Mouse (Mus musculus): ENCODE results near the gene Tmem151a. TPM values are rescaled to one million over a fixed set of nuclear protein-coding genes. Genes with fewer than 3 reads are reported as not detected.

Tmem151a gene
- polyA plus RNA-seq, 1 experiment from 2014 or later, result 2.6 TPM

DNA sequence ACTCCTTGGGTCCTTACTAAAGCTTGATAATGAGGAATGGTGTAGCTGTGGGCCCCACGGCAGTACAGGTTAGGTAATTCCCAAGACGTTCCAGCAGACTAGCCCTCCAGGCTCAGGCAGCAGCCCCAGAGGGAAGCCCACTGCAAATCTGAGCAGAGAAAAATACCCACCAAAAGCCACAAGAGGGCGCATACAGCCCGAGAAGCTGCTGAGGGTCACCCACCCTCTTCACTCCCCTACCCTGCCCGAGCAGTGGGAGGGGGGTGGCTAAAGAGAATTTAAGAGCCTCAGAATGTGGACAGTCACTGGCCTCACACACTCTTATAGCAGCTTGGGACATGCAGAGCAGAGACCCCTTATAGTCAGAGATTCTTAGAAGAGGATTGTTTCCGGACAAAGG is 29.1 kb downstream of the Tmem151a start:
- H3K4me1 ChIP-seq (replicated peaks; ENCODE audit: control insufficient read depth, insufficient read depth, low read length), result peaks cover 40% of the 10 kb centered on the region
- ATAC-seq (replicated peaks; ENCODE audit: low FRiP score) (no peak), DNase-seq (ENCODE audit: low spot score) (peak; percentile 64)
- no peaks in the 10 kb centered on the region for H3K36me3 ChIP-seq (ENCODE audit: control insufficient read depth, insufficient read depth, low read length)
- no peak overlapping the region for H3K4me3 ChIP-seq (ENCODE audit: low read depth, low read length)
- H3K9me3 ChIP-seq (ENCODE audit: control insufficient read depth, low read length), result no peaks in the 10 kb centered on the region
- no peak overlapping the region for H3K9ac ChIP-seq (ENCODE audit: low read depth, low read length)
- H3K27ac ChIP-seq (ENCODE audit: low read depth, low read length), result no peak overlapping the region
- H3K27me3 ChIP-seq (replicated peaks; ENCODE audit: control insufficient read depth, insufficient read depth, low read length), result peaks cover 27% of the 10 kb centered on the region
- 13% methylated on average over 6 of the region's 6 CpGs for WGBS
- H3K4me2 ChIP-seq, result no peak overlapping the region

GRCm38 (mm10) chr19:5053909-5054308 is 31.4 kb downstream of the Tmem151a start:
- H3K9ac ChIP-seq (ENCODE audit: low read depth, low read length), result no peak overlapping the region
- peaks cover 36% of the 10 kb centered on the region for H3K27me3 ChIP-seq (replicated peaks; ENCODE audit: control insufficient read depth, insufficient read depth, low read length)
- ATAC-seq (replicated peaks; ENCODE audit: low FRiP score) (no peak), DNase-seq (ENCODE audit: low spot score) (peak; percentile 63)
- H3K27ac ChIP-seq (ENCODE audit: low read depth, low read length), result no peak overlapping the region
- H3K9me3 ChIP-seq (ENCODE audit: control insufficient read depth, low read length), result no peaks in the 10 kb centered on the region
- peaks cover 18% of the 10 kb centered on the region for H3K4me1 ChIP-seq (replicated peaks; ENCODE audit: control insufficient read depth, insufficient read depth, low read length)
- no peak overlapping the region for H3K4me2 ChIP-seq
- H3K4me3 ChIP-seq (ENCODE audit: low read depth, low read length), result no peak overlapping the region
- peaks cover 3% of the 10 kb centered on the region; the same call in 1 of the 2 replicates for H3K36me3 ChIP-seq (ENCODE audit: control insufficient read depth, insufficient read depth, low read length)
- 28% methylated on average over 9 of the region's 9 CpGs for WGBS

GRCm38 (mm10) chr19:5052853-5053252 is 32.5 kb downstream of the Tmem151a start:
- ATAC-seq (replicated peaks; ENCODE audit: low FRiP score) (no peak), DNase-seq (ENCODE audit: low spot score) (no peak)
- Histone ChIP-seq H3K4me2 (no peak overlapping the region), H3K4me1 (replicated peaks; ENCODE audit: control insufficient read depth, insufficient read depth, low read length) (peaks cover 8% of the 10 kb centered on the region), H3K27ac (ENCODE audit: low read depth, low read length) (no peak overlapping the region), H3K27me3 (replicated peaks; ENCODE audit: control insufficient read depth, insufficient read depth, low read length) (peaks cover 36% of the 10 kb centered on the region), H3K36me3 (ENCODE audit: control insufficient read depth, insufficient read depth, low read length) (peaks cover 8% of the 10 kb centered on the region; the same call in 1 of the 2 replicates), H3K9me3 (ENCODE audit: control insufficient read depth, low read length) (no peaks in the 10 kb centered on the region), H3K9ac (ENCODE audit: low read depth, low read length) (no peak overlapping the region), H3K4me3 (ENCODE audit: low read depth, low read length) (no peak overlapping the region)
- 66% methylated on average over 17 of the region's 17 CpGs for WGBS

- H3K4me2 ChIP-seq, result peak overlapping the region; percentile 10; the same call in 1 of the 2 replicates
- H3K27ac ChIP-seq (ENCODE audit: low read depth, low read length), result no peak overlapping the region
- peaks cover 36% of the 10 kb centered on the region for H3K27me3 ChIP-seq (replicated peaks; ENCODE audit: control insufficient read depth, insufficient read depth, low read length)
- 38% methylated on average over 25 of the region's 25 CpGs for WGBS
- peaks cover 7% of the 10 kb centered on the region; the same call in 1 of the 2 replicates for H3K4me1 ChIP-seq (replicated peaks; ENCODE audit: control insufficient read depth, insufficient read depth, low read length)
- DNase-seq (ENCODE audit: low spot score) (no peak), ATAC-seq (replicated peaks; ENCODE audit: low FRiP score) (no peak)
- peaks cover 11% of the 10 kb centered on the region; the same call in 1 of the 2 replicates for H3K36me3 ChIP-seq (ENCODE audit: control insufficient read depth, insufficient read depth, low read length)
- H3K9me3 ChIP-seq (ENCODE audit: control insufficient read depth, low read length), result no peaks in the 10 kb centered on the region
- no peak overlapping the region for H3K9ac ChIP-seq (ENCODE audit: low read depth, low read length)
- no peak overlapping the region for H3K4me3 ChIP-seq (ENCODE audit: low read depth, low read length)
Measured at GRCm38 (mm10) chr19:5052166-5052822, 33.0 kb downstream of the Tmem151a start.

DNA sequence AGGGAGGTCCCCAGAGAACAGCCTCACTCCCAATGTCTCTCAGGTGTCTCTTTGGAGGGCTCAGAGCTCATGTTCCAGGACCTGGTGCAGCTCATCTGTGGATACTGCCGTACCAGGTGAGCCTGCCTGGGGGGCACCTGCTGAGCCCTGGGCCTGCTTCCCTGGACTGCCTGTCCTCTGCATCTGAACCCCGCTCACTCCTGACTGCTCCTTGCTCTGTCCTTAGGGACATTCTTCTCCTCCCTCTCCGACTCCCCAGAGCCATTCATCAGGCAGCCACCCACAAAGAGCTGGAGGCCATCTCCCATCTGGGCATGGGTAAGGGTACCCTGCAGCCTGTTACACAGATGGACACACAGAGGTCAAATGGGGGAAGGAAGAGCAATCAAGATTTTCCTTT is 33.8 kb downstream of the Tmem151a start:
- peaks cover 13% of the 10 kb centered on the region; the same call in 1 of the 2 replicates for H3K36me3 ChIP-seq (ENCODE audit: control insufficient read depth, insufficient read depth, low read length)
- no peaks in the 10 kb centered on the region for H3K9me3 ChIP-seq (ENCODE audit: control insufficient read depth, low read length)
- H3K4me1 ChIP-seq (replicated peaks; ENCODE audit: control insufficient read depth, insufficient read depth, low read length), result peaks cover 2% of the 10 kb centered on the region; the same call in 1 of the 2 replicates
- H3K9ac ChIP-seq (ENCODE audit: low read depth, low read length), result 0 out of 2 replicates have a peak overlapping the region, but pooled peaks have one; percentile 20
- H3K4me3 ChIP-seq (ENCODE audit: low read depth, low read length), result peak overlapping the region; percentile 31; the same call in 1 of the 2 replicates
- peak overlapping the region; percentile 51 for H3K4me2 ChIP-seq
- 53% methylated on average over 3 of the region's 3 CpGs for WGBS
- no peak for ATAC-seq (replicated peaks; ENCODE audit: low FRiP score)
- H3K27me3 ChIP-seq (replicated peaks; ENCODE audit: control insufficient read depth, insufficient read depth, low read length), result peaks cover 36% of the 10 kb centered on the region
- no peak overlapping the region; the same call in 1 of the 2 replicates for H3K27ac ChIP-seq (ENCODE audit: low read depth, low read length)
- DNase-seq (ENCODE audit: low spot score), result no peak

GRCm38 (mm10) chr19:5051031-5051430 is 34.3 kb downstream of the Tmem151a start:
- ATAC-seq (replicated peaks; ENCODE audit: low FRiP score), result peak; percentile 35; the same call in 1 of the 2 replicates
- WGBS, result 17% methylated on average over 17 of the region's 17 CpGs
- no peaks in the 10 kb centered on the region for H3K4me1 ChIP-seq (replicated peaks; ENCODE audit: control insufficient read depth, insufficient read depth, low read length)
- DNase-seq (ENCODE audit: low spot score), result no peak
- H3K27ac ChIP-seq (ENCODE audit: low read depth, low read length), result no peak overlapping the region; the same call in 1 of the 2 replicates
- peak overlapping the region; percentile 51 for H3K4me2 ChIP-seq
- H3K27me3 ChIP-seq (replicated peaks; ENCODE audit: control insufficient read depth, insufficient read depth, low read length), result peaks cover 36% of the 10 kb centered on the region
- peaks cover 15% of the 10 kb centered on the region; the same call in 1 of the 2 replicates for H3K36me3 ChIP-seq (ENCODE audit: control insufficient read depth, insufficient read depth, low read length)
- 0 out of 2 replicates have a peak overlapping the region, but pooled peaks have one; percentile 20 for H3K9ac ChIP-seq (ENCODE audit: low read depth, low read length)
- H3K4me3 ChIP-seq (ENCODE audit: low read depth, low read length), result peak overlapping the region; percentile 31
- H3K9me3 ChIP-seq (ENCODE audit: control insufficient read depth, low read length), result no peaks in the 10 kb centered on the region

DNA sequence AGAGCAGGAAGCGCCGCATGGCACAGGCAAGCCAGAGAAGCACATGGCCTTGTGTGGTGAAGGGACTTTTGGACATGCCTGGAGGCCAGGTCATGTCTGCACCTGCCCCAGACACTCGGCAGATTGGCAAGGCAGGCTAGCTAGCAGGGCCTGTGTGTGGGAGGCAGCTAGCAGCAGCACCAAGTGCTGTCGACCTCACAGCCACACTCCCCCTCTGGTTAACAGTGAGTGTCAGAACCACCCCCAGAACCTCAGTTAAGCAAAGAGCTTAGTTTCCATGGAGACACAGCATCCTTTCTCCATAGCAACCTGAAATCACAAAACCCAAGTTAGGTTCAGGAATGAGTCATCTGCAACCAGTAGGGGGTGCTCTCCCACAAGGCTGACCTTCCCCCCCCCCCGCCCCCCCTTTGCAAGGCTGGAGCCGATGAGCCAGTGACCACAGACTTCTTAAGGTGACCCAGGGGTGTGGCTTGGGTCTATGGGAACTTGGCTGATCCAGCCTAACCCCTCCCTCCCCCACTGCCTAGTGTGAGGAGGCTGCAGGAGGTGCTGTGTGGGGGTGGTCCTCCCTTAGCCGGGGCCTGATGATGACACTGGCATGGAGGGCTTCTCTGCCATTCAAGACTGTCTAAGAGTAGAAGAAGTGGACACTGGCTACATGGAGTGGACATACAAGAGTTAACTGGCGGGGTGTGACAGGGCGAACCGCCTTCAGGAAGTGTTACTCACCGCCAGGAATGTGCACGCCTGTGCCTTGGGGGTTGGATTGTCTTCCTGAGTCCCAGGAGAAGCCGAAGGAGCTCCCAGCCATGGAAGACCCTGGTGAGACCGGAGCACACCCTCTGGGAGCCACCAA is 35.1 kb downstream of the Tmem151a start, which contains the start of gene Rin1:
Gene Rin1, plus strand, starts transcription at position 435 of the 859 bp plus-strand sequence.
- Histone ChIP-seq H3K9me3 (ENCODE audit: control insufficient read depth, low read length) (no peaks in the 10 kb centered on the region), H3K9ac (ENCODE audit: low read depth, low read length) (0 out of 2 replicates have a peak within 1 kb of the TSS, but pooled peaks have one; percentile 20), H3K4me2 (peak within 1 kb of the TSS; percentile 51), H3K4me1 (replicated peaks; ENCODE audit: control insufficient read depth, insufficient read depth, low read length) (no peaks in the 10 kb centered on the region), H3K4me3 (ENCODE audit: low read depth, low read length) (peak within 1 kb of the TSS; percentile 31), H3K27me3 (replicated peaks; ENCODE audit: control insufficient read depth, insufficient read depth, low read length) (peaks cover 36% of the 10 kb centered on the region), H3K27ac (ENCODE audit: low read depth, low read length) (no peak within 1 kb of the TSS; the same call in 1 of the 2 replicates), H3K36me3 (ENCODE audit: control insufficient read depth, insufficient read depth, low read length) (peaks cover 18% of the 10 kb centered on the region; the same call in 1 of the 2 replicates)
- 23% methylated on average over 14 of the region's 14 CpGs for WGBS
- DNase-seq (ENCODE audit: low spot score) (no peak), ATAC-seq (replicated peaks; ENCODE audit: low FRiP score) (peak; percentile 43; the same call in 1 of the 2 replicates)

DNA sequence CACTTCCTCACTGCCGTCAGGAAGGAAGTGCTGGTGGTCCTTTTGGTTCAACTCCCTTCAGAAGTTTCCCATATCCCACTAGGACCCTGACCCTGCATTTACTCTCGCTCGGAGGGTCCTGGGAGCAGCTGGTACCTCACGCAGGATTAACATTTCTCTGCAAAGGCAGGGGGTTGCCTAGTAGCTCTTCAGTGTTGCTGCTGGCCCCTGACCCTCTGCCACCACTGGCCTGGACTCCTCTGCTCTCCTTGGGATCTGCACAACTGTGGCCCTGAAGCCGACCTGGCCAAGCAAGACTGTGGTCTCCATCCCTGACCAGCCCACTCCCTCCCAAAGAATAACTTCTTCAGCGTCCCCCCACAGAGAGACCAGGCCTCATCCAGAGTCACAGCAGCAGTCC is 36.0 kb downstream of the Tmem151a start:
- ATAC-seq (replicated peaks; ENCODE audit: low FRiP score), result no peak
- Histone ChIP-seq H3K4me1 (replicated peaks; ENCODE audit: control insufficient read depth, insufficient read depth, low read length) (no peaks in the 10 kb centered on the region), H3K4me3 (ENCODE audit: low read depth, low read length) (no peak overlapping the region), H3K27ac (ENCODE audit: low read depth, low read length) (no peak overlapping the region), H3K9ac (ENCODE audit: low read depth, low read length) (no peak overlapping the region), H3K9me3 (ENCODE audit: control insufficient read depth, low read length) (no peaks in the 10 kb centered on the region), H3K36me3 (ENCODE audit: control insufficient read depth, insufficient read depth, low read length) (peaks cover 18% of the 10 kb centered on the region; the same call in 1 of the 2 replicates), H3K4me2 (no peak overlapping the region), H3K27me3 (replicated peaks; ENCODE audit: control insufficient read depth, insufficient read depth, low read length) (peaks cover 34% of the 10 kb centered on the region)
- no peak for DNase-seq (ENCODE audit: low spot score)
- WGBS, result 80% methylated on average over 6 of the region's 6 CpGs

Measured in liver, embryonic 11.5 days (tissue).